Mouse (Mus musculus) midbrain, embryonic 10.5 days (tissue): Measurements from ENCODE around the gene Dusp6. TPM values are rescaled to one million over a fixed set of nuclear protein-coding genes. Genes with fewer than 3 reads are reported as not detected.

Experiments used
- DNase-seq: peaks from one replicate; pipeline ENCODE4 v3.0.0-alpha.2; 2017; ENCODE audit warnings: low spot score
- H3K27ac ChIP-seq: fragments of 300-500 bp; sonication (generic); replicated peaks from 2 replicates; pipeline ENCODE4 v1.5.1; 2016; ENCODE audit warnings: mild to moderate bottlenecking
- H3K27me3 ChIP-seq: fragments of 300-500 bp; sonication (generic); 2 replicates; pipeline ENCODE4 v1.6.1; 2016; ENCODE audit warnings: low read depth, mild to moderate bottlenecking; ENCODE audit not compliant: poor library complexity, severe bottlenecking
- H3K36me3 ChIP-seq: fragments of 300-500 bp; sonication (generic); 2 replicates; pipeline ENCODE4 v1.6.1; 2016; ENCODE audit warnings: mild to moderate bottlenecking, moderate library complexity
- H3K4me1 ChIP-seq: fragments of 300-500 bp; sonication (generic); 2 replicates; pipeline ENCODE4 v1.6.1; 2016
- H3K4me3 ChIP-seq: fragments of 300-500 bp; sonication (generic); 2 replicates; pipeline ENCODE4 v1.5.1; 2016; ENCODE audit warnings: mild to moderate bottlenecking, moderate library complexity
- H3K9me3 ChIP-seq: fragments of 300-500 bp; sonication (generic); replicated peaks from 2 replicates; pipeline ENCODE4 v1.6.1; 2016; ENCODE audit warnings: mild to moderate bottlenecking
- polyA plus RNA-seq: library from polyadenylated mRNA; unstranded; fragments of >200 nt; fragmentation: Nextera tagmentation; extraction: Ambion mirVana; gene quantifications from 2 replicates; pipeline ENCODE4 v1.2.1, GENCODE M21; 2016

The Dusp6 gene
- polyA plus RNA-seq, 1 experiment from 2014 or later, result 66.0 TPM

- Histone ChIP-seq H3K27ac (no peak overlapping the region), H3K36me3 (no peaks in the 10 kb centered on the region), H3K27me3 (no peaks in the 10 kb centered on the region), H3K4me1 (no peaks in the 10 kb centered on the region), H3K9me3 (no peaks in the 10 kb centered on the region), H3K4me3 (no peak overlapping the region)
- no peak for DNase-seq
These were observed 54.0 kb downstream of the Dusp6 start for GRCm38 (mm10) chr10:99317057-99317456.

Other genes with a start within 250 kb of the Dusp6 start
- 28.3 and 32.6 TPM in 2 replicates for gene Poc1b, start 156.2 kb upstream of the Dusp6 start, polyA plus RNA-seq
- gene Galnt4, start 155.1 kb upstream of the Dusp6 start, polyA plus RNA-seq, result 3.5 and 3.6 TPM in 2 replicates
- 0.11 and 0.23 TPM in 2 replicates for gene Phxr2, start 136.9 kb upstream of the Dusp6 start, polyA plus RNA-seq